Mouse (Mus musculus) neural tube, embryonic 11.5 days (tissue): ENCODE results near the gene Slc36a1. TPM values are rescaled to one million over a fixed set of nuclear protein-coding genes. Genes with fewer than 3 reads are reported as not detected.

Source experiments
- ATAC-seq: fragments of 200-750 bp; cut with Nextera tagmentation; 2 replicates; pipeline ENCODE4 v1.8.0; 2017; ENCODE audit warnings: moderate number of reproducible peaks, mild to moderate bottlenecking, moderate TSS enrichment, moderate library complexity; ENCODE audit not compliant: insufficient read depth, low FRiP score, low TSS enrichment
- DNase-seq: peaks from one replicate; pipeline ENCODE4 v3.0.0-alpha.2; 2015; ENCODE audit warnings: low spot score
- H3K27ac ChIP-seq: fragments of 300-500 bp; sonication (generic); 2 replicates; pipeline ENCODE4 v1.5.1; 2014; ENCODE audit warnings: low read depth, mild to moderate bottlenecking, low read length
- H3K27me3 ChIP-seq: fragments of 300-500 bp; sonication (generic); 2 replicates; pipeline ENCODE4 v1.6.1; 2014; ENCODE audit warnings: mild to moderate bottlenecking, low read length, mixed read lengths; ENCODE audit not compliant: control insufficient read depth, insufficient read depth
- H3K36me3 ChIP-seq: fragments of 300-500 bp; sonication (generic); 2 replicates; pipeline ENCODE4 v1.6.1; 2014; ENCODE audit warnings: mild to moderate bottlenecking, low read length, moderate library complexity, mixed read lengths; ENCODE audit not compliant: control insufficient read depth, insufficient read depth
- H3K4me1 ChIP-seq: fragments of 300-500 bp; sonication (generic); 2 replicates; pipeline ENCODE4 v1.6.1; 2014; ENCODE audit warnings: low read length, mixed read lengths; ENCODE audit not compliant: control insufficient read depth, insufficient read depth
- H3K4me2 ChIP-seq: fragments of 300-500 bp; sonication (generic); 2 replicates; pipeline ENCODE4 v1.6.1; 2014; ENCODE audit warnings: low read depth, mild to moderate bottlenecking, moderate library complexity
- H3K4me3 ChIP-seq: fragments of 300-500 bp; sonication (generic); 2 replicates; pipeline ENCODE4 v1.5.1; 2014; ENCODE audit warnings: low read depth, low read length
- H3K9ac ChIP-seq: fragments of 300-500 bp; sonication (generic); 2 replicates; pipeline ENCODE4 v1.6.1; 2014; ENCODE audit warnings: mild to moderate bottlenecking, low read length
- H3K9me3 ChIP-seq: fragments of 300-500 bp; sonication (generic); 2 replicates; pipeline ENCODE4 v1.6.1; 2016; ENCODE audit warnings: low read length; ENCODE audit not compliant: control insufficient read depth
- WGBS: fragments of 180-500 bp; shearing (Covaris S2); extraction: QIAGEN DNeasy Blood & Tissue Kit; methylation state at CpG from one replicate; pipeline ENCODE4 v1.1.7; 2014; 5-methylcytosine and 5-hydroxymethylcytosine counted together
- polyA plus RNA-seq: library from polyadenylated mRNA; unstranded; fragments of >200 nt; fragmentation: Nextera tagmentation; extraction: Ambion mirVana; gene quantifications from 2 replicates; pipeline ENCODE4 v1.2.1, GENCODE M21; 2014

Slc36a1 gene
- polyA plus RNA-seq, 1 experiment from 2014 or later = 2.6 TPM

DNA sequence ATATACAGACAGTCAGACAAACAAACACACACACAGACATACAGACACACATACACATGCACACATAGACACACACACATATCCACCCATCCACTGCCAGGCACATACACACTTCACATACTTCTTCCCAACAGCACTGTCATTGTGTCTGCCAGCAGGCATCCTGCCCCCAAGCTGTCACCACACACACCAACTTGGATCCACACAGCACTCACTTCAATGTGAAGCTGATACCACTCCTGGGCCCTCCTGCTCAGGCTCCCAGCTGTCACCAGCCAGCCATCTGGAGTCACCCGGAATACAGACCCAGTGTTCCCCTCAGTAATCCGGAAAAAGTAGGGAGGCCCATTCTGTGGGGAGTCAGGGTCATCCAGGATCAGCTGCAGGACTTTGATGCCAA is 61.5 kb downstream of the Slc36a1 start:
- no peaks in the 10 kb centered on the region for H3K36me3 ChIP-seq
- H3K9me3 ChIP-seq = no peaks in the 10 kb centered on the region
- WGBS = 51% methylated on average over 2 of the region's 2 CpGs
- H3K4me3 ChIP-seq = no peak overlapping the region
- no peaks in the 10 kb centered on the region for H3K27me3 ChIP-seq
- DNase-seq (no peak), ATAC-seq (no peak)
- no peaks in the 10 kb centered on the region for H3K4me1 ChIP-seq
- no peak overlapping the region for H3K27ac ChIP-seq
- no peak overlapping the region for H3K4me2 ChIP-seq
- no peak overlapping the region for H3K9ac ChIP-seq

DNA sequence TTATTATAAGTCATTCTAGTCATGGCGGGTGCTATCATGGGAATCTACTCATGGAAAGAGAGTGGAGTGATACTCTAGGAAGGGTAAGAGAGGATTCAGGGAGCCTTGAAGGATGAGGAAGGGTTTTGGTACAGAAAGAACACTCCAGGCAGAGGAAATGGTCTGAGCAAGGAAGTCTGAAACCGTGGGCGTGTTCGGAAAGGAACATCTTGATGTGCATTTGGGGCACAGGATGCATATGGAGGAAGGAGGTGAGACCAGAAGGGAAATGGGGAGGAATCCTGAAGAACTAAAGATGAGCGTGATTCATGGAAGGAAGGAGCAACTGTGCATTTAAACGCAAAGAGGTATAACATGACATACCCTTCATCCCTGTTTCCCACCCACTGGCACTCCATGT is 64.4 kb downstream of the Slc36a1 start:
- no peaks in the 10 kb centered on the region for H3K4me1 ChIP-seq
- no peak for DNase-seq
- H3K36me3 ChIP-seq = no peaks in the 10 kb centered on the region
- no peaks in the 10 kb centered on the region for H3K9me3 ChIP-seq
- H3K4me3 ChIP-seq = no peak overlapping the region
- no peak overlapping the region for H3K27ac ChIP-seq
- no peaks in the 10 kb centered on the region for H3K27me3 ChIP-seq
- no peak for ATAC-seq
- H3K9ac ChIP-seq = no peak overlapping the region
- 84% methylated on average over 6 of the region's 6 CpGs for WGBS
- no peak overlapping the region for H3K4me2 ChIP-seq

DNA sequence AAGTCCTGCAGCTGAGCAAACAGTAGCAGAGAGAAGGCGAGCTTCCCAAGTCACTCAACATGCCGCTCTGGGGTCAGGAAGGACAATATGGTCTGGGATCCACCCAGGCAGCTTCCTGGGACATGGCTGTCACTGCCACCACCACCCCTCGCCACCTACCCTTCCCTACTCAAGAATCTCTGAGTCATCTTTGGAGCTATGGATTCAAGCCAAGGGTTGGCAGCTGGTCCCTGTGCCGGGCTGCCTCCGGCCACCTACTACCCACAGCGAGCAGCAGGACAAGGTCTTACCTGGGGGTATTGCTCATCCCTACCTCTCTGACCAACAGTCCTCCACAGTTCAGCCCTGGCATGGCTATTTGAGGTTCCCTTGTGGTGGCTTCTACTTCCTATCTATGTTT is 70.6 kb downstream of the Slc36a1 start:
- Histone ChIP-seq H3K36me3 (no peaks in the 10 kb centered on the region), H3K9me3 (no peaks in the 10 kb centered on the region), H3K4me3 (no peak overlapping the region), H3K9ac (no peak overlapping the region), H3K4me1 (no peaks in the 10 kb centered on the region), H3K27me3 (no peaks in the 10 kb centered on the region), H3K4me2 (no peak overlapping the region), H3K27ac (no peak overlapping the region)
- DNase-seq (no peak), ATAC-seq (no peak)
- 81% methylated on average over 6 of the region's 6 CpGs for WGBS

Other genes with a start within 250 kb of the Slc36a1 start
- 12.4 and 13.2 TPM in 2 replicates for gene Tnip1, start 241.4 kb upstream of the Slc36a1 start, polyA plus RNA-seq
- gene Anxa6, start 170.9 kb upstream of the Slc36a1 start, polyA plus RNA-seq = 90.1 and 91.8 TPM in 2 replicates
- gene Ccdc69, start 126.2 kb upstream of the Slc36a1 start, polyA plus RNA-seq = 0.32 and 0.73 TPM in 2 replicates
- gene Gm2a, start 106.2 kb upstream of the Slc36a1 start, polyA plus RNA-seq = 13.6 and 13.8 TPM in 2 replicates
- gene Slc36a3, start 52.6 kb upstream of the Slc36a1 start, polyA plus RNA-seq = not detected in 2 replicates
- gene Slc36a2, start 19.3 kb upstream of the Slc36a1 start, polyA plus RNA-seq = 0.35 and 0.76 TPM in 2 replicates
- 0.01 and 0.05 TPM in 2 replicates for gene Fat2, start 132.2 kb downstream of the Slc36a1 start, polyA plus RNA-seq
- gene Sparc, start 218.8 kb downstream of the Slc36a1 start, polyA plus RNA-seq = 450 and 492 TPM in 2 replicates